In genomic region chr4:153975292-153975662, GRCm38 (mm10) we compare ENCODE assay signal across 8 mouse cellular contexts. TPM values are rescaled to one million over a fixed set of nuclear protein-coding genes. Genes with fewer than 3 reads are reported as not detected.
A peak's percentile ranks its signal among the peaks of the same experiment; 100 is the strongest.
DNase-seq lines count a peak whose midpoint lies in the region; ATAC-seq and TF ChIP-seq lines count a peak whose summit lies in the region.

No protein-coding gene starts in this region.

- H3K9ac ChIP-seq in heart, embryonic 11.5 days (ENCODE audit: low read depth, low read length), result peak overlapping the region; percentile 90
- peak overlapping the region; percentile 73 for H3K9ac ChIP-seq in ES-E14 (ENCODE audit: insufficient read depth, low read depth, low read length, poor library complexity, severe bottlenecking)
- H3K9ac ChIP-seq in forebrain, embryonic 16.5 days (replicated peaks; ENCODE audit: low read depth, low read length), result peak overlapping the region; percentile 72
- H3K9ac ChIP-seq in liver, embryonic 16.5 days (ENCODE audit: low read depth, low read length), result peak overlapping the region; percentile 88

- ATAC-seq in heart, embryonic 11.5 days (replicated peaks; ENCODE audit: insufficient number of reproducible peaks, low FRiP score, low TSS enrichment), result peak; percentile 78
- peak; percentile 56; the same call in 1 of the 2 replicates for ATAC-seq in forebrain, embryonic 16.5 days
- ATAC-seq in liver, embryonic 16.5 days (ENCODE audit: low read depth), result peak; percentile 68

- H3K36me3 ChIP-seq in heart, embryonic 11.5 days (ENCODE audit: control insufficient read depth, insufficient read depth, low read length), result peaks cover 4% of the 10 kb centered on the region
- peaks cover 7% of the 10 kb centered on the region for H3K36me3 ChIP-seq in ES-E14 (ENCODE audit: control insufficient read depth, insufficient read depth, low read length, poor library complexity, severe bottlenecking)
- peaks cover 5% of the 10 kb centered on the region for H3K36me3 ChIP-seq in forebrain, embryonic 16.5 days (ENCODE audit: control insufficient read depth, insufficient read depth)
- no peaks in the 10 kb centered on the region; the same call in none of the 2 replicates for H3K36me3 ChIP-seq in liver, embryonic 16.5 days (ENCODE audit: control insufficient read depth, insufficient read depth)

- in situ Hi-C loops in ES-E14 (cut with MboI; ENCODE audit: low sequenced_read_pairs in 2 of 2, unreplicated experiment in 2 of 2), result no loop called here

- H3K4me2 ChIP-seq in heart, embryonic 11.5 days, result peak overlapping the region; percentile 96
- peak overlapping the region; percentile 64 for H3K4me2 ChIP-seq in forebrain, embryonic 16.5 days (ENCODE audit: low read length)
- H3K4me2 ChIP-seq in liver, embryonic 16.5 days (ENCODE audit: low read depth, low read length), result peak overlapping the region; percentile 98

- no peak overlapping the region for H3K27ac ChIP-seq in heart, embryonic 11.5 days (ENCODE audit: low read depth, low read length)
- H3K27ac ChIP-seq in ES-E14 (ENCODE audit: insufficient read depth, low read depth, low read length, poor library complexity, severe bottlenecking), result no peak overlapping the region
- H3K27ac ChIP-seq in forebrain, embryonic 16.5 days (ENCODE audit: low read length), result no peak overlapping the region
- peak overlapping the region; percentile 49 for H3K27ac ChIP-seq in liver, embryonic 16.5 days (ENCODE audit: low read length)

- 1% methylated on average over 33 of the region's 33 CpGs for WGBS in heart, embryonic 11.5 days (ENCODE audit: insufficient replicate concordance)
- WGBS in forebrain, embryonic 16.5 days, result under 1% methylated on average over 33 of the region's 33 CpGs
- under 1% methylated on average over 33 of the region's 33 CpGs for WGBS in liver, embryonic 16.5 days (ENCODE audit: insufficient replicate concordance)

- no peaks in the 10 kb centered on the region for H3K9me3 ChIP-seq in heart, embryonic 11.5 days (replicated peaks; ENCODE audit: control insufficient read depth, low read length)
- H3K9me3 ChIP-seq in ES-E14 (ENCODE audit: control insufficient read depth, insufficient read depth, low read depth, low read length), result no peaks in the 10 kb centered on the region
- no peaks in the 10 kb centered on the region for H3K9me3 ChIP-seq in forebrain, embryonic 16.5 days (ENCODE audit: control insufficient read depth, low read length)
- H3K9me3 ChIP-seq in liver, embryonic 16.5 days (replicated peaks; ENCODE audit: control insufficient read depth, low read length), result no peaks in the 10 kb centered on the region

- no peak for DNase-seq in heart, postnatal 36 days
- DNase-seq in ES-E14 (ENCODE audit: low read depth, low spot score), result no peak
- no peak for DNase-seq in gastrocnemius, postnatal 10 days
- DNase-seq in layer of hippocampus, adult 9-11 months, result no peak
- DNase-seq in gastrocnemius, adult 18-20 months (ENCODE audit: low spot score), result no peak

- H3K27me3 ChIP-seq in heart, embryonic 11.5 days (ENCODE audit: control insufficient read depth, insufficient read depth, low read length), result no peaks in the 10 kb centered on the region
- no peaks in the 10 kb centered on the region for H3K27me3 ChIP-seq in forebrain, embryonic 16.5 days (replicated peaks; ENCODE audit: control insufficient read depth, insufficient read depth, low read length)
- no peaks in the 10 kb centered on the region for H3K27me3 ChIP-seq in liver, embryonic 16.5 days (ENCODE audit: control insufficient read depth, insufficient read depth, low read depth, low read length)

- H3K4me3 ChIP-seq in heart, embryonic 11.5 days (ENCODE audit: low read depth, low read length), result peak overlapping the region; percentile 84
- peak overlapping the region; percentile 80 to 97 for H3K4me3 ChIP-seq in ES-E14 (ENCODE audit: insufficient read depth in 1 of 2, low read depth in 1 of 2, low read length in 2 of 2, poor library complexity in 1 of 2, severe bottlenecking in 1 of 2)
- H3K4me3 ChIP-seq in forebrain, embryonic 16.5 days (replicated peaks; ENCODE audit: low read length), result peak overlapping the region; percentile 74
- H3K4me3 ChIP-seq in liver, embryonic 16.5 days (ENCODE audit: low read depth, low read length), result peak overlapping the region; percentile 89

- intact Hi-C loops in heart, postnatal 36 days (cut with DNase I), result loop anchor here (2.0 kb wide), 1 partner anchor 36 kb away; the partner anchor contains the start of gene Lrrc47

- peaks cover 4% of the 10 kb centered on the region for H3K4me1 ChIP-seq in heart, embryonic 11.5 days (ENCODE audit: control insufficient read depth, insufficient read depth, low read length)
- no peaks in the 10 kb centered on the region for H3K4me1 ChIP-seq in ES-E14 (ENCODE audit: control insufficient read depth in 2 of 2, insufficient read depth in 2 of 2, low read length in 2 of 2, poor library complexity in 1 of 2)
- H3K4me1 ChIP-seq in forebrain, embryonic 16.5 days (replicated peaks; ENCODE audit: control insufficient read depth, insufficient read depth, low read length), result peaks cover 24% of the 10 kb centered on the region
- H3K4me1 ChIP-seq in liver, embryonic 16.5 days (ENCODE audit: control insufficient read depth, low read depth, low read length), result peaks cover 28% of the 10 kb centered on the region

TF ChIP-seq in ES-E14, 5 proteins besides CTCF, POLR2A, EP300 and RAD21:
- TF ChIP-seq CHD2 (IDR thresholded peaks at IDR 0.05; ENCODE audit: low read depth, low read length) (no peak), ZNF384 (IDR thresholded peaks at IDR 0.05; ENCODE audit: low read depth, low read length) (no peak), ZC3H11A (IDR thresholded peaks at IDR 0.05; ENCODE audit: borderline replicate concordance, low read depth, low read length) (no peak), MAFK (IDR thresholded peaks at IDR 0.05; ENCODE audit: insufficient read depth, low read depth, low read length) (no peak), HCFC1 (IDR thresholded peaks at IDR 0.05; ENCODE audit: borderline replicate concordance, insufficient read depth, low read length) (no peak)
TF ChIP-seq in ES-E14: peak in this region for 0.

RNA-seq across cellular contexts. Expression of gene Cep104, which starts 0.3 kb away (rescaled TPM):
- polyA plus RNA-seq in heart, embryonic 11.5 days (2014; fragmentation: Nextera tagmentation; extraction: Ambion mirVana), result 11.4 and 14.3 TPM in 2 replicates
- 10 to 100 TPM; 28.0 to 29.6 TPM for total RNA-seq in heart, postnatal 36 days (2021)
- total RNA-seq in ES-E14 (2012; rRNA removed), result 15.0 and 16.1 TPM in 2 replicates
- 21.1 and 23.5 TPM in 2 replicates for polyA plus RNA-seq in forebrain, embryonic 16.5 days (2015; fragmentation: Nextera tagmentation; extraction: Ambion mirVana)
- polyA plus RNA-seq in liver, embryonic 16.5 days (2015; fragmentation: Nextera tagmentation; extraction: Ambion mirVana), result 5.3 and 5.6 TPM in 2 replicates
- 10 to 100 TPM; 12.8 to 13.0 TPM for total RNA-seq in gastrocnemius, postnatal 10 days (2021)
- total RNA-seq in gastrocnemius, adult 18-20 months (2021), result 10 to 100 TPM; 26.5 to 27.9 TPM

RNA-seq across cellular contexts. Expression of gene Dffb, which starts 0.4 kb away (rescaled TPM):
- polyA plus RNA-seq in heart, embryonic 11.5 days (2014; fragmentation: Nextera tagmentation; extraction: Ambion mirVana), result 4.9 and 7.5 TPM in 2 replicates
- 1 to 10 TPM; 3.7 to 4.4 TPM for total RNA-seq in heart, postnatal 36 days (2021)
- total RNA-seq in ES-E14 (2012; rRNA removed), result 14.4 and 15.1 TPM in 2 replicates
- 12.3 and 13.1 TPM in 2 replicates for polyA plus RNA-seq in forebrain, embryonic 16.5 days (2015; fragmentation: Nextera tagmentation; extraction: Ambion mirVana)
- 6.7 and 6.9 TPM in 2 replicates for polyA plus RNA-seq in liver, embryonic 16.5 days (2015; fragmentation: Nextera tagmentation; extraction: Ambion mirVana)
- total RNA-seq in gastrocnemius, postnatal 10 days (2021), result 1 to 10 TPM; 3.1 to 5.4 TPM
- under 1 TPM; 0.74 to 0.98 TPM for total RNA-seq in gastrocnemius, adult 18-20 months (2021)

RNA-seq across cellular contexts. Expression of gene A430005L14Rik, which starts 18.2 kb away (rescaled TPM):
- 50.5 and 57.8 TPM in 2 replicates for polyA plus RNA-seq in heart, embryonic 11.5 days (2014; fragmentation: Nextera tagmentation; extraction: Ambion mirVana)
- 10 to 100 TPM; 14.0 to 15.4 TPM for total RNA-seq in heart, postnatal 36 days (2021)
- total RNA-seq in ES-E14 (2012; rRNA removed), result 57.5 and 71.4 TPM in 2 replicates
- polyA plus RNA-seq in forebrain, embryonic 16.5 days (2015; fragmentation: Nextera tagmentation; extraction: Ambion mirVana), result 62.1 and 66.1 TPM in 2 replicates
- 45.4 and 52.0 TPM in 2 replicates for polyA plus RNA-seq in liver, embryonic 16.5 days (2015; fragmentation: Nextera tagmentation; extraction: Ambion mirVana)
- total RNA-seq in gastrocnemius, postnatal 10 days (2021), result 10 to 100 TPM in 1 of 2 experiments, 1 to 10 TPM in 1; 9.5 to 14.6 TPM
- total RNA-seq in gastrocnemius, adult 18-20 months (2021), result 10 to 100 TPM; 16.4 to 19.5 TPM

RNA-seq across cellular contexts. Expression of gene Lrrc47, which starts 36.3 kb away (rescaled TPM):
- 13.4 and 14.7 TPM in 2 replicates for polyA plus RNA-seq in heart, embryonic 11.5 days (2014; fragmentation: Nextera tagmentation; extraction: Ambion mirVana)
- 10 to 100 TPM; 30.6 to 33.1 TPM for total RNA-seq in heart, postnatal 36 days (2021)
- total RNA-seq in ES-E14 (2012; rRNA removed), result 32.9 and 35.8 TPM in 2 replicates
- 22.2 and 25.4 TPM in 2 replicates for polyA plus RNA-seq in forebrain, embryonic 16.5 days (2015; fragmentation: Nextera tagmentation; extraction: Ambion mirVana)
- polyA plus RNA-seq in liver, embryonic 16.5 days (2015; fragmentation: Nextera tagmentation; extraction: Ambion mirVana), result 11.8 and 12.2 TPM in 2 replicates
- total RNA-seq in gastrocnemius, postnatal 10 days (2021), result 10 to 100 TPM; 28.7 to 34.6 TPM
- 10 to 100 TPM; 26.3 to 27.8 TPM for total RNA-seq in gastrocnemius, adult 18-20 months (2021)

RNA-seq across cellular contexts. Expression of gene Smim1, which starts 50.8 kb away (rescaled TPM):
- 95.7 and 104 TPM in 2 replicates for polyA plus RNA-seq in heart, embryonic 11.5 days (2014; fragmentation: Nextera tagmentation; extraction: Ambion mirVana)
- total RNA-seq in heart, postnatal 36 days (2021), result 1 to 10 TPM; 5.9 to 7.0 TPM
- total RNA-seq in ES-E14 (2012; rRNA removed), result 2.9 and 3.0 TPM in 2 replicates
- 2.9 and 3.7 TPM in 2 replicates for polyA plus RNA-seq in forebrain, embryonic 16.5 days (2015; fragmentation: Nextera tagmentation; extraction: Ambion mirVana)
- polyA plus RNA-seq in liver, embryonic 16.5 days (2015; fragmentation: Nextera tagmentation; extraction: Ambion mirVana), result 271 and 290 TPM in 2 replicates
- total RNA-seq in gastrocnemius, postnatal 10 days (2021), result 10 to 100 TPM; 10.2 to 11.1 TPM
- 1 to 10 TPM; 1.4 to 2.2 TPM for total RNA-seq in gastrocnemius, adult 18-20 months (2021)
